Mouse (Mus musculus) neural tube, embryonic 14.5 days (tissue): ENCODE results near the gene Nmt2. TPM values are rescaled to one million over a fixed set of nuclear protein-coding genes. Genes with fewer than 3 reads are reported as not detected.
A peak's percentile ranks its signal among the peaks of the same experiment; 100 is the strongest.

Experiments
- ATAC-seq: fragments of 200-750 bp; cut with Nextera tagmentation; 2 replicates; pipeline ENCODE4 v1.8.0; 2017; ENCODE audit warnings: low read depth, mild to moderate bottlenecking, moderate TSS enrichment, moderate library complexity
- H3K27ac ChIP-seq: fragments of 300-500 bp; sonication (generic); 2 replicates; pipeline ENCODE4 v1.5.1; 2014; ENCODE audit warnings: low read depth, mild to moderate bottlenecking, control low read depth, low read length, moderate library complexity, mixed read lengths
- H3K27me3 ChIP-seq: fragments of 300-500 bp; sonication (generic); 2 replicates; pipeline ENCODE4 v1.6.1; 2014; ENCODE audit warnings: low read length; ENCODE audit not compliant: control insufficient read depth, insufficient read depth
- H3K36me3 ChIP-seq: fragments of 300-500 bp; sonication (generic); 2 replicates; pipeline ENCODE4 v1.6.1; 2014; ENCODE audit warnings: low read length, mixed read lengths; ENCODE audit not compliant: control insufficient read depth, insufficient read depth
- H3K4me1 ChIP-seq: fragments of 300-500 bp; sonication (generic); 2 replicates; pipeline ENCODE4 v1.6.1; 2014; ENCODE audit warnings: low read length; ENCODE audit not compliant: control insufficient read depth, insufficient read depth
- H3K4me2 ChIP-seq: fragments of 300-500 bp; sonication (generic); 2 replicates; pipeline ENCODE4 v1.6.1; 2014; ENCODE audit warnings: mild to moderate bottlenecking, low read depth, low read length, control low read depth
- H3K4me3 ChIP-seq: fragments of 300-500 bp; sonication (generic); 2 replicates; pipeline ENCODE4 v1.5.1; 2014; ENCODE audit warnings: low read depth, low read length, control low read depth, mixed read lengths
- H3K9ac ChIP-seq: fragments of 300-500 bp; sonication (generic); replicated peaks from 2 replicates; pipeline ENCODE4 v1.6.1; 2014; ENCODE audit warnings: low read depth, mild to moderate bottlenecking, control low read depth, low read length, mixed read lengths
- H3K9me3 ChIP-seq: fragments of 300-500 bp; sonication (generic); 2 replicates; pipeline ENCODE4 v1.6.1; 2016; ENCODE audit warnings: low read length; ENCODE audit not compliant: control insufficient read depth
- WGBS: fragments of 180-500 bp; shearing (Covaris S2); extraction: QIAGEN DNeasy Blood & Tissue Kit; methylation state at CpG from one replicate; pipeline ENCODE4 v1.1.7; 2014; 5-methylcytosine and 5-hydroxymethylcytosine counted together
- polyA plus RNA-seq: library from polyadenylated mRNA; unstranded; fragments of >200 nt; fragmentation: Nextera tagmentation; extraction: Ambion mirVana; gene quantifications from 2 replicates; pipeline ENCODE4 v1.2.1, GENCODE M21; 2014

Nmt2 gene
- polyA plus RNA-seq, result 99.2 and 114 TPM in 2 replicates

- Histone ChIP-seq H3K9me3 (no peaks in the 10 kb centered on the region), H3K36me3 (no peaks in the 10 kb centered on the region), H3K9ac (peak within 1 kb of the TSS; percentile 77), H3K4me1 (peaks cover 11% of the 10 kb centered on the region), H3K27ac (peak within 1 kb of the TSS; percentile 92), H3K27me3 (no peaks in the 10 kb centered on the region), H3K4me3 (peak within 1 kb of the TSS; percentile 87), H3K4me2 (peak within 1 kb of the TSS; percentile 75)
- under 1% methylated on average over 82 of the region's 88 CpGs for WGBS
- peak; percentile 95 for ATAC-seq
Observed at GRCm38 (mm10) chr2:3283602-3284472, at the start of gene Nmt2. Gene Nmt2 (plus strand): TSS chr2:3284212.

- Histone ChIP-seq H3K4me3 (no peak overlapping the region), H3K27ac (no peak overlapping the region), H3K4me2 (no peak overlapping the region), H3K9ac (no peak overlapping the region), H3K27me3 (no peaks in the 10 kb centered on the region), H3K36me3 (no peaks in the 10 kb centered on the region), H3K4me1 (no peaks in the 10 kb centered on the region), H3K9me3 (no peaks in the 10 kb centered on the region)
- ATAC-seq, result no peak
- 86% methylated on average over 5 of the region's 5 CpGs for WGBS
Observed at GRCm38 (mm10) chr2:3239255-3239654, 44.8 kb upstream of the Nmt2 start.

- Histone ChIP-seq H3K27me3 (no peaks in the 10 kb centered on the region), H3K4me3 (no peak overlapping the region), H3K4me1 (no peaks in the 10 kb centered on the region), H3K9me3 (no peaks in the 10 kb centered on the region), H3K36me3 (no peaks in the 10 kb centered on the region), H3K27ac (no peak overlapping the region), H3K9ac (no peak overlapping the region), H3K4me2 (no peak overlapping the region)
- ATAC-seq, result no peak
- WGBS, result 82% methylated on average over 3 of the region's 3 CpGs
Observed at GRCm38 (mm10) chr2:3244251-3244650, 39.8 kb upstream of the Nmt2 start.

- Histone ChIP-seq H3K4me3 (no peak overlapping the region), H3K4me1 (no peaks in the 10 kb centered on the region), H3K9ac (no peak overlapping the region), H3K27ac (no peak overlapping the region), H3K9me3 (no peaks in the 10 kb centered on the region), H3K4me2 (no peak overlapping the region), H3K36me3 (no peaks in the 10 kb centered on the region), H3K27me3 (no peaks in the 10 kb centered on the region)
- no peak for ATAC-seq
- WGBS, result 84% methylated on average over 2 of the region's 2 CpGs
Observed at GRCm38 (mm10) chr2:3251309-3251708, 32.7 kb upstream of the Nmt2 start.

- no peak overlapping the region for H3K9ac ChIP-seq
- 95% methylated on average over 3 of the region's 3 CpGs for WGBS
- H3K4me2 ChIP-seq, result no peak overlapping the region
- no peak overlapping the region for H3K4me3 ChIP-seq
- no peaks in the 10 kb centered on the region for H3K36me3 ChIP-seq
- no peak for ATAC-seq
- no peaks in the 10 kb centered on the region for H3K9me3 ChIP-seq
- no peaks in the 10 kb centered on the region for H3K4me1 ChIP-seq
- no peaks in the 10 kb centered on the region for H3K27me3 ChIP-seq
- no peak overlapping the region for H3K27ac ChIP-seq
Observed at GRCm38 (mm10) chr2:3266466-3266865, 17.5 kb upstream of the Nmt2 start.

- no peak for ATAC-seq
- H3K36me3 ChIP-seq, result no peaks in the 10 kb centered on the region
- 37% methylated on average over 3 of the region's 3 CpGs for WGBS
Observed at GRCm38 (mm10) chr2:3267879-3268278, 16.1 kb upstream of the Nmt2 start.

GRCm38 (mm10) chr2:3273349-3273748, 10.7 kb upstream of the Nmt2 start:
- Histone ChIP-seq H3K36me3 (no peaks in the 10 kb centered on the region), H3K27me3 (no peaks in the 10 kb centered on the region), H3K9ac (no peak overlapping the region), H3K27ac (no peak overlapping the region), H3K9me3 (no peaks in the 10 kb centered on the region), H3K4me2 (no peak overlapping the region), H3K4me1 (no peaks in the 10 kb centered on the region), H3K4me3 (no peak overlapping the region)
- 85% methylated on average over 2 of the region's 2 CpGs for WGBS
- ATAC-seq, result no peak

More at GRCm38 (mm10) chr2:3267879-3268278, 16.1 kb upstream of the Nmt2 start:
- Histone ChIP-seq H3K27ac (no peak overlapping the region), H3K4me2 (no peak overlapping the region), H3K4me1 (no peaks in the 10 kb centered on the region), H3K9ac (no peak overlapping the region), H3K27me3 (no peaks in the 10 kb centered on the region), H3K9me3 (no peaks in the 10 kb centered on the region), H3K4me3 (no peak overlapping the region)

- Histone ChIP-seq H3K4me3 (no peak overlapping the region), H3K9ac (no peak overlapping the region), H3K4me1 (no peaks in the 10 kb centered on the region), H3K27me3 (no peaks in the 10 kb centered on the region), H3K36me3 (no peaks in the 10 kb centered on the region), H3K27ac (no peak overlapping the region), H3K9me3 (no peaks in the 10 kb centered on the region), H3K4me2 (no peak overlapping the region)
- 61% methylated on average over 2 of the region's 2 CpGs for WGBS
- no peak for ATAC-seq
Observed at GRCm38 (mm10) chr2:3276106-3276505, 7.9 kb upstream of the Nmt2 start.

- Histone ChIP-seq H3K27ac (no peak overlapping the region), H3K27me3 (no peaks in the 10 kb centered on the region), H3K9me3 (no peaks in the 10 kb centered on the region), H3K9ac (no peak overlapping the region), H3K36me3 (no peaks in the 10 kb centered on the region), H3K4me1 (no peaks in the 10 kb centered on the region), H3K4me3 (no peak overlapping the region), H3K4me2 (no peak overlapping the region)
- ATAC-seq, result no peak
- 86% methylated on average over 7 of the region's 7 CpGs for WGBS
Observed at GRCm38 (mm10) chr2:3277502-3277901, 6.5 kb upstream of the Nmt2 start.
